Mouse (Mus musculus): ENCODE measurements around the gene Fam76b. TPM values are rescaled to one million over a fixed set of nuclear protein-coding genes. Genes with fewer than 3 reads are reported as not detected.

Fam76b gene
- polyA plus RNA-seq, 1 experiment from 2014 or later, result 21.5 TPM

Other genes with a start within 250 kb of the Fam76b start
- gene Mtmr2, start 79.3 kb upstream of the Fam76b start, polyA plus RNA-seq (2016; fragmentation: Nextera tagmentation; extraction: Ambion mirVana), result 69.4 and 75.4 TPM in 2 replicates
- gene Cep57, start 609 bp upstream of the Fam76b start, polyA plus RNA-seq (2016; fragmentation: Nextera tagmentation; extraction: Ambion mirVana), result 45.7 and 61.1 TPM in 2 replicates